In genomic region chr2:131948156-131948555, GRCm38 (mm10) we compare ENCODE assay signal across 29 mouse cellular contexts. TPM values are rescaled to one million over a fixed set of nuclear protein-coding genes. Genes with fewer than 3 reads are reported as not detected.
A peak's percentile ranks its signal among the peaks of the same experiment; 100 is the strongest.
DNase-seq lines count a peak whose midpoint lies in the region; TF ChIP-seq lines count a peak whose summit lies in the region.
"Had no signal": no experiment of that assay in that cellular context is flagged by ENCODE, and none has a peak within 500 bp of the region (broad histone marks: within the 10 kb centered on the region; RNA-seq: fewer than 3 reads in every experiment).

No protein-coding gene starts in this region.

- no peak for TF ChIP-seq CTCF in left cerebral cortex, adult 2 months (IDR thresholded peaks at IDR 0.05)
- TF ChIP-seq CTCF in gastrocnemius, adult 2 months (IDR thresholded peaks at IDR 0.05): no peak

- H3K27ac ChIP-seq in left cerebral cortex, adult 2 months: no peak overlapping the region
- no peak overlapping the region for H3K27ac ChIP-seq in gastrocnemius, adult 2 months
- H3K27ac ChIP-seq: embryonic facial prominence, embryonic 13.5 days; forebrain, embryonic 10.5 days; forebrain, embryonic 15.5 days; heart, embryonic 15.5 days; hindbrain, embryonic 13.5 days; limb, embryonic 13.5 days; stomach, postnatal 0 days had no signal

- intact Hi-C loops in left cerebral cortex, adult 2 months (cut with DNase I): loop anchor here (10.0 kb wide), 1 partner anchor 403 kb away; no protein-coding TSS in a partner anchor
- intact Hi-C loops in gastrocnemius, adult 2 months (cut with DNase I): loop anchor here (10.0 kb wide), 1 partner anchor 403 kb away; no protein-coding TSS in a partner anchor

- no peak overlapping the region for H3K4me3 ChIP-seq in left cerebral cortex, adult 2 months
- H3K4me3 ChIP-seq in gastrocnemius, adult 2 months: no peak overlapping the region
- H3K4me3 ChIP-seq: embryonic facial prominence, embryonic 13.5 days; forebrain, embryonic 10.5 days; forebrain, embryonic 15.5 days; heart, embryonic 15.5 days; hindbrain, embryonic 13.5 days; limb, embryonic 13.5 days; lung, embryonic 15.5 days; megakaryocyte, embryonic 14.5 days had no signal

- DNase-seq in heart, adult 11 months: peak; percentile 72
- DNase-seq in heart, postnatal 4 days: no peak
- DNase-seq in left cerebral cortex, adult 2 months (ENCODE audit: extremely low spot score in 1 of 2, low spot score in 2 of 2): peak; percentile 4 to 6
- no peak for DNase-seq in left cerebral cortex, adult 18-20 months (ENCODE audit: low spot score in 2 of 2)
- DNase-seq in spleen, postnatal 4 days (ENCODE audit: low spot score in 2 of 2): peak; percentile 5 to 53
- DNase-seq in spleen, postnatal 14 days (ENCODE audit: low spot score in 2 of 2): no peak
- no peak for DNase-seq in gastrocnemius, adult 2 months
- DNase-seq: cerebellum, adult 18-20 months; cerebellum, postnatal 10 days; gastrocnemius, postnatal 10 days; kidney, adult 9 months; kidney, postnatal 14 days; layer of hippocampus, postnatal 36 days; midbrain, embryonic 14.5 days; right cerebral cortex, postnatal 25 days; thymus, postnatal 4 days had no signal

RNA-seq across cellular contexts. Expression of gene Prnd, which starts 2.5 kb away (rescaled TPM):
- 10 to 100 TPM; 17.6 to 22.9 TPM for total RNA-seq in heart, postnatal 4 days (2021)
- under 1 TPM in 1 of 2 experiments, not detected in 1; 0.14 TPM for total RNA-seq in left cerebral cortex, adult 2 months (2021)
- not detected for total RNA-seq in left cerebral cortex, adult 18-20 months (2021)
- total RNA-seq in gastrocnemius, adult 2 months (2021): under 1 TPM; 0.08 to 0.15 TPM
- total RNA-seq: common myeloid progenitor, adult 5-6 weeks; layer of hippocampus, adult 18-20 months; MEL; monocyte, adult 5-6 weeks had no signal

RNA-seq across cellular contexts. Expression of gene Prn, which starts 38.4 kb away (rescaled TPM):
- total RNA-seq in heart, postnatal 4 days (2021): 1 to 10 TPM in 1 of 2 experiments, not detected in 1; 2.9 TPM
- under 1 TPM in 1 of 2 experiments, not detected in 1; 0.20 TPM for total RNA-seq in left cerebral cortex, adult 2 months (2021)
- total RNA-seq in left cerebral cortex, adult 18-20 months (2021): not detected
- total RNA-seq in gastrocnemius, adult 2 months (2021): under 1 TPM in 1 of 2 experiments, not detected in 1; 0.11 TPM
- total RNA-seq: common myeloid progenitor, adult 5-6 weeks; gastrocnemius, postnatal 10 days; layer of hippocampus, adult 18-20 months; layer of hippocampus, postnatal 36 days; MEL; monocyte, adult 5-6 weeks had no signal

RNA-seq across cellular contexts. Expression of gene Prnp, which starts 38.4 kb away (rescaled TPM):
- 10 to 100 TPM; 83.1 to 85.9 TPM for total RNA-seq in heart, postnatal 4 days (2021)
- 100 to 1,000 TPM; 748 to 772 TPM for total RNA-seq in left cerebral cortex, adult 2 months (2021)
- 100 to 1,000 TPM; 867 to 903 TPM for total RNA-seq in left cerebral cortex, adult 18-20 months (2021)
- 10 to 100 TPM; 79.9 to 89.5 TPM for total RNA-seq in gastrocnemius, adult 2 months (2021)

Comparison
In these comparisons a context has a peak if more than half of its experiments do, and no peak if none do; other contexts are left out.
1. DNase-seq: peak in heart, adult 11 months (single experiment), left cerebral cortex, adult 2 months (2 of 2) and spleen, postnatal 4 days (2 of 2); none in heart, postnatal 4 days (single experiment), left cerebral cortex, adult 18-20 months (0 of 2), spleen, postnatal 14 days (0 of 2) and gastrocnemius, adult 2 months (single experiment).
2. RNA of gene Prnd, which starts 2.5 kb away (total RNA-seq): 17.6 to 22.9 TPM in heart, postnatal 4 days; 0.08 to 0.15 TPM in gastrocnemius, adult 2 months, 0.14 TPM in left cerebral cortex, adult 2 months and not detected in left cerebral cortex, adult 18-20 months; every median in the first group is over 10 times any median in the second.
3. RNA of gene Prnp, which starts 38.4 kb away (total RNA-seq): 867 to 903 TPM in left cerebral cortex, adult 18-20 months and 748 to 772 TPM in left cerebral cortex, adult 2 months; 79.9 to 89.5 TPM in gastrocnemius, adult 2 months and 83.1 to 85.9 TPM in heart, postnatal 4 days; every median in the first group is over 4 times any median in the second.